Mouse (Mus musculus) cerebral cortex, adult 2 months (tissue): ENCODE data around the gene Olfr1095.

Experiments used
- WGBS: fragments of 180-500 bp; shearing (Covaris S2); methylation state at CpG from one replicate; pipeline ENCODE4 v1.1.7; 2018; 5-methylcytosine and 5-hydroxymethylcytosine counted together

The Olfr1095 gene

GRCm38 (mm10) chr2:86851596-86851995 lies at the start of gene Olfr1095:
Gene Olfr1095, minus strand, starts transcription at chr2:86851696.
- 91% methylated on average over 3 of the region's 3 CpGs for WGBS

DNA sequence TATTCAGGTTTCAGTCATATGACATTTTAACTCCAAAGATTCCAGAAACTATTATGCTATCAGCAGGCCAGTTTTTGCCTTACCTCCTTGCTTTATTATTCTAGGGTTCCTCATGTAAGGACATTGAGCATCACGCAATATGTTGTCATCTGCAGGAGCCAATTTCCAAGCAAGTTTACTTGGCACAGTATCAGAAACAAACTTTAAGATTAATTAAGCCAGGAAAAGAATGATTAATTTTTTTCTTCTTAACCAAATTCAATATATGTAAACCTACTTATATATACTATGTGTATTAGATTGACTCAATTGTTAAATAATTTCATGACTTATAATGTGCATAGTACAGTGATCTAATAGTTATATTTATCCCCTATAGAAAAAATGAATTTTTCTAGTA lies 40.6 kb upstream of the Olfr1095 start, which contains the start of gene Olfr1097:
Olfr1097 (minus strand) TSS at position 101 of the 400 bp plus-strand sequence.
- 88% methylated on average over 1 of the region's 1 CpGs for WGBS

- 56% methylated on average over 1 of the region's 1 CpGs for WGBS
Observed at GRCm38 (mm10) chr2:86874702-86875101, 23.2 kb upstream of the Olfr1095 start, which contains the start of gene Gm13723. Gene Gm13723, minus strand, starts transcription at chr2:86874802.

DNA sequence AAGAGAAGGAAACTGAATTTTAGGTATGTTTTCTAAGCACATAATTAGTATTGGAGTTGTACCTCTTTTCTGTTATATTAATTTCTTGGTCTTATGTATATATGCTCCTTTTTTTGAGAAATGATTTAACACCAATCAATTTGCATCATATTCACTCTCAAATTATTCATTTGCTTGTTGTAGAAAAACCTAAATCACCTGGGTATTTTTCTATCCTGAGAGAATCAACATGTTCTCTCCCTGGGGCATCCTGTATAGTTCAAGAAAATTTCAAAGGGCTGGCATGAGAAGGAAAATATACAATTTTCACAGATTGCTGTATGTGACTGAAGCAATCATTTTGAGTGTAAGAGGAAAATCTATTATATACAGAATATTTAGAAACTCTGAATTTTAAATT lies 27.1 kb downstream of the Olfr1095 start, which contains the start of gene Olfr1094:
Olfr1094 (plus strand) TSS at position 301 of the 400 bp plus-strand sequence.

DNA sequence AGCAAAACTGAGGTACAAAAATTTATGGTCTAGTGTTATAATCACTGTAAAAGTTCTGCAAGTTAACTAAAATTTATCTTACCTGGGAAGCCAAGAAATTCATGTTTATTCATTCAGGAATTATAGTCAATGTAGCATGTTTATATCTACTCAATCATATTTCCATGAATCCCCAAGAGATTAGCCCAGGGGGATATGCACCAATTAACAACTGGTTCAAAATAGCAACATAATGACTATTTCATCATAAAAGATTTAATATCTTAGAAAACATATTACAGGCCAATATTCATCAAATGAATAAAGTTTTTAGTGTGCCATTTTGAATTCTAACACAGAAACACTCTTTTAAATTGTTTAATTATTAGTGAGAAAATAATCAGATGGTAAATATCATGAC lies 41.6 kb downstream of the Olfr1095 start, which contains the start of gene Olfr141:
Olfr141 (minus strand) TSS at position 101 of the 400 bp plus-strand sequence.

